Comparison of ENCODE assay signal across 15 mouse cellular contexts in the genomic region with DNA sequence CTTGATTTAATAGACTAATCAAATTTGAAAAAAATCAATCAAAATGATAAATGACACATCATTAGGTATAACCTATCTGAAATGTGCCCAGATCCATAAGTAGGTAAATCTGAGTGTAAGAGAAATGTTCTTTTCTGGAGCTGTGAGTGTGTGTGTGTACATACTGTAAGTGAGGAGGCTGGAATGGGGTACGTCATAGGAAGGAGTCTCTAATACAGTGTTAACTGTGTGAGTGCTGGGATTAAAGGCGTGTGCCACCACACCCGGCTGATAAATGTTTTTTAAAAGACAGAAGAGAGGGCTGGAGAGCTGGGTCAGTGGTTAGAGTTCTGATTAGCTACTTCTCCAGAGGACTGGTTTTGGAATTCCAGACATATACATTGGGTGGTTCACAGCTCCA. TPM values are rescaled to one million over a fixed set of nuclear protein-coding genes. Genes with fewer than 3 reads are reported as not detected.
A peak's percentile ranks its signal among the peaks of the same experiment; 100 is the strongest.
DNase-seq lines count a peak whose midpoint lies in the region; ATAC-seq and TF ChIP-seq lines count a peak whose summit lies in the region.
"Had no signal": no experiment of that assay in that cellular context is flagged by ENCODE, and none has a peak within 500 bp of the region (broad histone marks: within the 10 kb centered on the region; RNA-seq: fewer than 3 reads in every experiment).

No protein-coding gene starts in this region.

- TF ChIP-seq CTCF in lung, adult 2 months (IDR thresholded peaks at IDR 0.05; ENCODE audit: insufficient read depth, low read length): no peak

- peaks cover 10% of the 10 kb centered on the region for H3K4me1 ChIP-seq in heart, embryonic 15.5 days (replicated peaks)
- H3K4me1 ChIP-seq in lung, embryonic 16.5 days (replicated peaks; ENCODE audit: control insufficient read depth, insufficient read depth, low read length): peaks cover 7% of the 10 kb centered on the region
- peaks cover 5% of the 10 kb centered on the region; the same call in 1 of the 2 replicates for H3K4me1 ChIP-seq in lung, adult 2 months (ENCODE audit: control insufficient read depth, insufficient read depth, low read length)
- H3K4me1 ChIP-seq: forebrain, embryonic 10.5 days; hindbrain, embryonic 10.5 days had no signal

- DNase-seq in heart, adult 8-10 months (ENCODE audit: low spot score): no peak
- DNase-seq in lung, adult 2 months: no peak
- no peak for DNase-seq in thymus, postnatal 4 days
- DNase-seq: cerebellum, adult 9-10 months; gastrocnemius, postnatal 36 days had no signal

- no peak overlapping the region for H3K4me3 ChIP-seq in heart, embryonic 15.5 days
- H3K4me3 ChIP-seq in lung, embryonic 16.5 days (ENCODE audit: low read length): no peak overlapping the region
- no peak overlapping the region for H3K4me3 ChIP-seq in lung, adult 2 months (replicated peaks; ENCODE audit: extremely low read depth, low read depth, low read length)
- H3K4me3 ChIP-seq in myocyte: no peak overlapping the region
- H3K4me3 ChIP-seq: forebrain, embryonic 10.5 days; hindbrain, embryonic 10.5 days; midbrain, embryonic 15.5 days had no signal

- no peaks in the 10 kb centered on the region for H3K27me3 ChIP-seq in heart, embryonic 15.5 days
- no peaks in the 10 kb centered on the region for H3K27me3 ChIP-seq in lung, embryonic 16.5 days (ENCODE audit: control insufficient read depth, insufficient read depth, low read depth, low read length)
- no peaks in the 10 kb centered on the region for H3K27me3 ChIP-seq in myocyte (ENCODE audit: control insufficient read depth, insufficient read depth, insufficient read length)
- H3K27me3 ChIP-seq: midbrain, embryonic 15.5 days had no signal

- no peaks in the 10 kb centered on the region for H3K9me3 ChIP-seq in heart, embryonic 15.5 days (replicated peaks)
- H3K9me3 ChIP-seq in lung, embryonic 16.5 days (ENCODE audit: control insufficient read depth, low read length): no peaks in the 10 kb centered on the region
- H3K9me3 ChIP-seq: forebrain, embryonic 10.5 days; G1E; hindbrain, embryonic 10.5 days; midbrain, embryonic 15.5 days had no signal

- no peak for ATAC-seq in heart, embryonic 15.5 days (replicated peaks; ENCODE audit: insufficient number of reproducible peaks, insufficient read depth, low FRiP score, low read depth)
- ATAC-seq in lung, embryonic 16.5 days (ENCODE audit: low read depth): peak; percentile 64; the same call in 1 of the 2 replicates
- ATAC-seq in common myeloid progenitor, adult 5-6 weeks (replicated peaks; ENCODE audit: low read depth, poor library complexity, severe bottlenecking): peak; percentile 23; the same call in 1 of the 2 replicates
- ATAC-seq: midbrain, embryonic 15.5 days had no signal

- WGBS in heart, embryonic 15.5 days: 44% methylated on average over 3 of the region's 3 CpGs
- 43% methylated on average over 3 of the region's 3 CpGs for WGBS in lung, embryonic 16.5 days
- WGBS in lung, adult 2 months: 30% methylated on average over 3 of the region's 3 CpGs

- H3K9ac ChIP-seq in heart, embryonic 15.5 days: no peak overlapping the region
- H3K9ac ChIP-seq in lung, embryonic 16.5 days (ENCODE audit: low read length): no peak overlapping the region; the same call in 1 of the 2 replicates
- H3K9ac ChIP-seq: midbrain, embryonic 15.5 days had no signal

- peaks cover 26% of the 10 kb centered on the region for H3K36me3 ChIP-seq in heart, embryonic 15.5 days
- peaks cover 14% of the 10 kb centered on the region for H3K36me3 ChIP-seq in lung, embryonic 16.5 days (ENCODE audit: control insufficient read depth, insufficient read depth, low read length)
- H3K36me3 ChIP-seq in myocyte (ENCODE audit: control insufficient read depth, insufficient read depth): peaks cover 29% of the 10 kb centered on the region

- H3K4me2 ChIP-seq in heart, embryonic 15.5 days: 0 out of 2 replicates have a peak overlapping the region, but pooled peaks have one; percentile 21
- no peak overlapping the region for H3K4me2 ChIP-seq in lung, embryonic 16.5 days (ENCODE audit: low read depth, low read length)
- H3K4me2 ChIP-seq in myocyte (ENCODE audit: low read depth): peak overlapping the region; percentile 58
- H3K4me2 ChIP-seq: midbrain, embryonic 15.5 days had no signal

- H3ac ChIP-seq in myocyte (ENCODE audit: control insufficient read depth, insufficient read length): no peak overlapping the region

- 0 out of 2 replicates have a peak overlapping the region, but pooled peaks have one; percentile 40 for H3K27ac ChIP-seq in heart, embryonic 15.5 days
- peak overlapping the region; percentile 35; the same call in 1 of the 2 replicates for H3K27ac ChIP-seq in lung, embryonic 16.5 days (ENCODE audit: low read length)
- H3K27ac ChIP-seq: forebrain, embryonic 10.5 days; hindbrain, embryonic 10.5 days; midbrain, embryonic 15.5 days had no signal

- no peak for TF ChIP-seq POLR2A in lung, adult 2 months (IDR thresholded peaks at IDR 0.05; ENCODE audit: borderline replicate concordance, extremely low read depth, low read depth, low read length)
- no peak for TF ChIP-seq POLR2A in myocyte (IDR thresholded peaks at IDR 0.05; ENCODE audit: insufficient read length, low read depth)

- peaks cover 69% of the 10 kb centered on the region for H3K79me2 ChIP-seq in myocyte (ENCODE audit: control insufficient read depth, insufficient read depth)

TF ChIP-seq in myocyte, 11 proteins besides CTCF, POLR2A, EP300 and RAD21:
- TF ChIP-seq MYOG (IDR thresholded peaks at IDR 0.05; ENCODE audit: control insufficient read depth in 1 of 3, insufficient read depth in 1 of 3, insufficient read length in 2 of 3, low read depth in 2 of 3) (no peak), TCF3 (IDR thresholded peaks at IDR 0.05; ENCODE audit: insufficient read length, low read depth) (no peak), TCF12 (IDR thresholded peaks at IDR 0.05; ENCODE audit: insufficient read depth, poor library complexity, severe bottlenecking) (no peak), POLR2AphosphoS2 (IDR thresholded peaks at IDR 0.05; ENCODE audit: insufficient read length, low read depth) (no peak), SRF (IDR thresholded peaks at IDR 0.05; ENCODE audit: control insufficient read depth, insufficient read length, low read depth) (no peak), REST (IDR thresholded peaks at IDR 0.05; ENCODE audit: insufficient read depth, insufficient read length) (no peak), E2F4 (IDR thresholded peaks at IDR 0.05; ENCODE audit: insufficient read depth) (no peak), MYOD1 (IDR thresholded peaks at IDR 0.05; ENCODE audit: control insufficient read depth in 1 of 3, insufficient read length in 2 of 3, low read depth in 2 of 3) (no peak), USF1 (IDR thresholded peaks at IDR 0.05; ENCODE audit: low read depth) (no peak), CEBPB (IDR thresholded peaks at IDR 0.05; ENCODE audit: insufficient read depth, poor library complexity, severe bottlenecking) (no peak), MAX (IDR thresholded peaks at IDR 0.05; ENCODE audit: low read depth) (no peak)
TF ChIP-seq in myocyte: peak in this region for 0.

RNA-seq across cellular contexts. Expression of a gene that starts 7.5 kb away (rescaled TPM):
- 134 and 137 TPM in 2 replicates for polyA plus RNA-seq in heart, embryonic 15.5 days (2015; fragmentation: Nextera tagmentation; extraction: Ambion mirVana)
- 10 to 100 TPM; 82.5 to 94.0 (median 93.0) TPM for total RNA-seq in heart, adult 8-10 months (2022)
- 165 and 174 TPM in 2 replicates for polyA plus RNA-seq in lung, embryonic 16.5 days (2015; fragmentation: Nextera tagmentation; extraction: Ambion mirVana)
- polyA plus RNA-seq in lung, adult 2 months (2012; rRNA removed): 14.2 and 20.9 TPM in 2 replicates
- 124 and 138 TPM in 2 replicates for total RNA-seq in common myeloid progenitor, adult 5-6 weeks (2017)
- 104 TPM for polyA plus RNA-seq in myocyte (2012; fragmentation: generic; extraction: Trizol)

RNA-seq across cellular contexts. Expression of a gene that starts 25.2 kb away (rescaled TPM):
- 9.1 and 10.2 TPM in 2 replicates for polyA plus RNA-seq in heart, embryonic 15.5 days (2015; fragmentation: Nextera tagmentation; extraction: Ambion mirVana)
- total RNA-seq in heart, adult 8-10 months (2022): 10 to 100 TPM in 1 of 4 experiments, 1 to 10 TPM in 3; 7.3 to 10.3 (median 7.6) TPM
- 12.2 and 13.6 TPM in 2 replicates for polyA plus RNA-seq in lung, embryonic 16.5 days (2015; fragmentation: Nextera tagmentation; extraction: Ambion mirVana)
- 4.5 and 5.2 TPM in 2 replicates for polyA plus RNA-seq in lung, adult 2 months (2012; rRNA removed)
- 31.5 and 38.7 TPM in 2 replicates for total RNA-seq in common myeloid progenitor, adult 5-6 weeks (2017)
- 2.9 TPM for polyA plus RNA-seq in myocyte (2012; fragmentation: generic; extraction: Trizol)

RNA-seq across cellular contexts. Expression of a gene that starts 46.4 kb away (rescaled TPM):
- 7.7 and 38.2 TPM in 2 replicates for polyA plus RNA-seq in heart, embryonic 15.5 days (2015; fragmentation: Nextera tagmentation; extraction: Ambion mirVana)
- 1 to 10 TPM in 3 of 4 experiments, under 1 TPM in 1; 0.50 to 2.1 (median 1.1) TPM for total RNA-seq in heart, adult 8-10 months (2022)
- 12.5 and 16.7 TPM in 2 replicates for polyA plus RNA-seq in lung, embryonic 16.5 days (2015; fragmentation: Nextera tagmentation; extraction: Ambion mirVana)
- polyA plus RNA-seq in lung, adult 2 months (2012; rRNA removed): 49.8 and 87.4 TPM in 2 replicates
- 1,717 and 2,144 TPM in 2 replicates for total RNA-seq in common myeloid progenitor, adult 5-6 weeks (2017)
- polyA plus RNA-seq in myocyte (2012; fragmentation: generic; extraction: Trizol): 4.8 TPM
- total RNA-seq: gastrocnemius, postnatal 36 days; layer of hippocampus, postnatal 14 days; left cerebral cortex, postnatal 36 days had no signal
